Mouse (Mus musculus) limb, embryonic 15.5 days (tissue): ENCODE measurements around the gene Atrnl1. TPM values are rescaled to one million over a fixed set of nuclear protein-coding genes. Genes with fewer than 3 reads are reported as not detected.

ENCODE experiments used
- ATAC-seq: fragments of 200-750 bp; cut with Nextera tagmentation; 2 replicates; pipeline ENCODE4 v1.8.0; 2017; ENCODE audit warnings: low read depth, moderate TSS enrichment; ENCODE audit not compliant: insufficient number of reproducible peaks, low FRiP score, low TSS enrichment
- H3K27ac ChIP-seq: fragments of 300-500 bp; sonication (generic); 2 replicates; pipeline ENCODE4 v1.5.1; 2015; ENCODE audit warnings: moderate library complexity, mild to moderate bottlenecking, inconsistent platforms
- H3K27me3 ChIP-seq: fragments of 300-500 bp; sonication (generic); 2 replicates; pipeline ENCODE4 v1.6.1; 2015; ENCODE audit warnings: inconsistent platforms
- H3K36me3 ChIP-seq: fragments of 300-500 bp; sonication (generic); 2 replicates; pipeline ENCODE4 v1.6.1; 2015; ENCODE audit warnings: inconsistent platforms
- H3K4me1 ChIP-seq: fragments of 300-500 bp; sonication (generic); 2 replicates; pipeline ENCODE4 v1.6.1; 2015; ENCODE audit warnings: inconsistent platforms
- H3K4me2 ChIP-seq: fragments of 300-500 bp; sonication (generic); 2 replicates; pipeline ENCODE4 v1.6.1; 2015; ENCODE audit warnings: mild to moderate bottlenecking, inconsistent platforms
- H3K4me3 ChIP-seq: fragments of 300-500 bp; sonication (generic); 2 replicates; pipeline ENCODE4 v1.5.1; 2015; ENCODE audit warnings: mild to moderate bottlenecking, inconsistent platforms
- H3K9ac ChIP-seq: fragments of 300-500 bp; sonication (generic); 2 replicates; pipeline ENCODE4 v1.6.1; 2015; ENCODE audit warnings: inconsistent platforms
- H3K9me3 ChIP-seq: fragments of 300-500 bp; sonication (generic); 2 replicates; pipeline ENCODE4 v1.6.1; 2016; ENCODE audit warnings: inconsistent platforms
- WGBS: fragments of 180-500 bp; shearing (Covaris S2); methylation state at CpG from one replicate; pipeline ENCODE4 v1.1.7; 2015; 5-methylcytosine and 5-hydroxymethylcytosine counted together
- microRNA-seq: library from miRNA; unstranded; fragments of <30 nt; microRNA quantifications from one replicate; pipeline ENCODE4, GENCODE M21; 2016
- polyA plus RNA-seq: library from polyadenylated mRNA; unstranded; fragments of >200 nt; fragmentation: Nextera tagmentation; extraction: Ambion mirVana; gene quantifications from 2 replicates; pipeline ENCODE4 v1.2.1, GENCODE M21; 2015

Gene Atrnl1
- polyA plus RNA-seq, 1 experiment from 2014 or later, result 7.7 TPM

DNA sequence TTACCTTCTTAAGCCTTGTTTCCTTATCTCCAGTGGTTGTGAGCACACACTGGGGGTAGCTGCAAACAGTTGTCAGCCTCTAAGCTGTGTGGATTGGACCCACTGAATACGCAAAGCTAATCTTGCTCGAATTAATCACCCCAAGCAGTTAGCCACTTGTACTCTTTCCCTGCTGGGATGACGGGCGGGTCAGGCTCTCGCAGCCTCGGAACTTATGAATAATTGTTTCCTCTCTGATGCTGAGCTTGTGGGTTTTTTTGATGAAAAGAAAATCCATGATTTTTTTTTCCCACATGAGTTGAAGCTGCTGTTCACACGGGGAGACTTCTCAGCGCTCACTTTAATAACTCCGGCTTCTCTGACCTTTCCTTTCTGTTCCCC is 554.8 kb downstream of the Atrnl1 start:
- H3K27me3 ChIP-seq, result 0 out of 2 replicates have a peak, but pooled peaks cover 4% of the 10 kb centered on the region
- no peak for ATAC-seq
- WGBS, result 50% methylated on average over 9 of the region's 9 CpGs
- no peak overlapping the region for H3K4me3 ChIP-seq
- H3K9ac ChIP-seq, result no peak overlapping the region
- no peaks in the 10 kb centered on the region for H3K9me3 ChIP-seq
- no peaks in the 10 kb centered on the region for H3K36me3 ChIP-seq
- no peak overlapping the region for H3K27ac ChIP-seq
- no peak overlapping the region for H3K4me2 ChIP-seq
- peaks cover 11% of the 10 kb centered on the region for H3K4me1 ChIP-seq

DNA sequence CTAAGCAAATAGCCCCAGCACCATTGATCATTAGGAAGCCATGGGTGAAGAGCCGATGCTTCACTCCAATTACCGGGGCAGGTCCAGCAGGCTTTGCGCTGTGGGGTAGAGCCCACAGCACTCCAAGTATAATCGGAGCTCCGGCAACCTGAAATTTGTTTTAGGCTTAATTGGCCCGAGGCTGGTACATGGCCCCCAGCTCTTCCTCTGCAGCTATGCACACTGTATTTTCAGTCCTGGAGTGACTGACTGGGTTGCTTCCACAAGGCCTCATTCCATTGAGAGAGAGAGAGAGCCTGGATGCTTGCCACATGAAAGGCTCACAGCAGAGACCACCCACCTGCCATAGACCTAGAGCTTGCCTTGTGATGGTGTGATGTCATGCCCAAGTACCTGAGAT is 555.3 kb downstream of the Atrnl1 start:
- Histone ChIP-seq H3K27me3 (0 out of 2 replicates have a peak, but pooled peaks cover 4% of the 10 kb centered on the region), H3K4me3 (no peak overlapping the region), H3K4me2 (no peak overlapping the region), H3K9ac (no peak overlapping the region), H3K36me3 (no peaks in the 10 kb centered on the region), H3K4me1 (peaks cover 11% of the 10 kb centered on the region), H3K27ac (no peak overlapping the region), H3K9me3 (no peaks in the 10 kb centered on the region)
- whole genome bisulfite sequencing, result 47% methylated on average over 6 of the region's 6 CpGs
- ATAC-seq, result no peak

DNA sequence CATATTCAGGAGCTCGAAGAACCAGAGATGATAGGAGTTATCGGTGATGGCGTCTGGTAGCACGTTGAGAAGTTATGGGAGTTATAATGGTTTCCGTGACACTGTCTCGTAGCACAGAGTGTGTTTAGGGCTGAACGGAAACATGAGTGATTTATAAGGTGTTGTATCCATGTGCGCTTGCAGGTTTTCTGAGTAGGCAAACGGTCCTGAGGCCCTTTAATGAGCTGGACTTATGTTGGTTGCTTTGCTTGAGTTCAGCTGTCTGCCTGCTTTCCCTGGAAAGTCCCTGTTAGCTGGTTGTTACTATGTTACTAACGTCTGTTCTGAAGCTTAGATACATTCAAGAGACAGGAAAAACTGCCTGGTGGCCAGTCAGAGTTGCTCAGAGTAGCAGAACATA is 567.6 kb downstream of the Atrnl1 start:
- WGBS, result 29% methylated on average over 10 of the region's 10 CpGs
- no peak for ATAC-seq
- H3K27ac ChIP-seq, result no peak overlapping the region
- no peak overlapping the region for H3K4me3 ChIP-seq
- no peak overlapping the region for H3K9ac ChIP-seq
- H3K27me3 ChIP-seq, result 0 out of 2 replicates have a peak, but pooled peaks cover 3% of the 10 kb centered on the region
- H3K36me3 ChIP-seq, result no peaks in the 10 kb centered on the region
- H3K4me1 ChIP-seq, result peaks cover 13% of the 10 kb centered on the region
- H3K9me3 ChIP-seq, result no peaks in the 10 kb centered on the region
- H3K4me2 ChIP-seq, result no peak overlapping the region

DNA sequence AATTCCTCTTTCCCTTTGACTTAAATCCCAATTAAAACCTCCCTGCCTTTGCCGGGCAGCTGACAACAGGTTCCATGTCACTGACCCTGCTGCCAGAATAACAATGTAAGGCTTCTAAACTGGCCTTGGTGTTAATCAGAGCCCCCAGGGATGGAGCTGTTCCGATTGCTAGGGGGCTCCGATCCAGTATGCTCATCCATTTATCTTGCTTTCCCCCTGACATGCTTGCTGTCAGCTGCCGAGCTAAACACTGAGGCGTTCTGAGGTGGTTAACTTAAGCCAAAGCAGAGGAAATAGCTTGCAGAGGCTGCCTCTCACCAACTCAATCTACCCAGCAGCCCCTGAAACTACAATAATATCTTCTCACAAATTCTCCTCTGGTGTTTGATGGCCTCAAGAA is 569.9 kb downstream of the Atrnl1 start:
- Histone ChIP-seq H3K4me1 (peaks cover 13% of the 10 kb centered on the region), H3K4me3 (no peak overlapping the region), H3K36me3 (no peaks in the 10 kb centered on the region), H3K9me3 (no peaks in the 10 kb centered on the region), H3K9ac (no peak overlapping the region), H3K4me2 (no peak overlapping the region), H3K27me3 (0 out of 2 replicates have a peak, but pooled peaks cover 3% of the 10 kb centered on the region), H3K27ac (no peak overlapping the region)
- WGBS, result 7% methylated on average over 5 of the region's 5 CpGs
- ATAC-seq, result no peak

Small RNA genes within 50 kb of the gene (microRNA-seq; reads per million reads assigned to microRNA genes)
- gene Mir5623, result 1.2 reads per million

Other genes with a start within 250 kb of the Atrnl1 start
- 24.0 and 24.7 TPM in 2 replicates for gene Trub1, start 158.1 kb upstream of the Atrnl1 start, polyA plus RNA-seq